Mouse (Mus musculus): ENCODE measurements around the gene 9930111J21Rik2. TPM values are rescaled to one million over a fixed set of nuclear protein-coding genes. Genes with fewer than 3 reads are reported as not detected.
"Not testable (repeated sequence)": the region's sequence is repeated elsewhere in the genome, so short reads cannot be mapped to it uniquely, and the experiment has no call there.

The 9930111J21Rik2 gene
- polyA plus RNA-seq, 1 experiment: 0.42 TPM

- TF ChIP-seq CTCF (IDR thresholded peaks at IDR 0.05; ENCODE audit: borderline replicate concordance, extremely low read depth, insufficient read depth, insufficient read length) (no peak), POLR2A (IDR thresholded peaks at IDR 0.05; ENCODE audit: borderline replicate concordance, extremely low read depth, insufficient read depth, insufficient read length, poor library complexity, severe bottlenecking) (no peak)
- DNase-seq (ENCODE audit: low read depth): no peak
Measured at GRCm38 (mm10) chr11:49068358-49068757, 17.3 kb upstream of the 9930111J21Rik2 start.

- DNase-seq (ENCODE audit: low read depth): not testable (repeated sequence)
Measured at GRCm38 (mm10) chr11:49063713-49064469, 12.8 kb upstream of the 9930111J21Rik2 start, which contains the start of gene Tgtp2. Gene Tgtp2, minus strand, starts transcription at chr11:49064206.

GRCm38 (mm10) chr11:49061865-49062264 is 10.8 kb upstream of the 9930111J21Rik2 start:
- DNase-seq (ENCODE audit: low read depth): not testable (repeated sequence)

GRCm38 (mm10) chr11:49060061-49060460 is 9.0 kb upstream of the 9930111J21Rik2 start:
- not testable (repeated sequence) for DNase-seq (ENCODE audit: low read depth)

- not testable (repeated sequence) for DNase-seq (ENCODE audit: low read depth)
Measured at GRCm38 (mm10) chr11:49051894-49052293, 852 bp upstream of the 9930111J21Rik2 start.

- DNase-seq (ENCODE audit: low read depth): not testable (repeated sequence)
Measured at GRCm38 (mm10) chr11:49050064-49050463, 978 bp downstream of the 9930111J21Rik2 start.

- not testable (repeated sequence) for DNase-seq (ENCODE audit: low read depth)
Measured at GRCm38 (mm10) chr11:49012074-49012473, 39.0 kb downstream of the 9930111J21Rik2 start.

GRCm38 (mm10) chr11:49006785-49007184 is 44.3 kb downstream of the 9930111J21Rik2 start:
- DNase-seq (ENCODE audit: low read depth): not testable (repeated sequence)

- DNase-seq (ENCODE audit: low read depth): not testable (repeated sequence)
Measured at GRCm38 (mm10) chr11:49006317-49006716, 44.7 kb downstream of the 9930111J21Rik2 start.

GRCm38 (mm10) chr11:49000411-49000810 is 50.6 kb downstream of the 9930111J21Rik2 start:
- DNase-seq (ENCODE audit: low read depth): not testable (repeated sequence)

GRCm38 (mm10) chr11:48994018-48994417 is 57.0 kb downstream of the 9930111J21Rik2 start, which contains the start of gene Tgtp1:
Gene Tgtp1, minus strand, starts transcription at chr11:48994172.
- not testable (repeated sequence) for DNase-seq (ENCODE audit: low read depth)

GRCm38 (mm10) chr11:48993296-48993695 is 57.7 kb downstream of the 9930111J21Rik2 start:
- not testable (repeated sequence) for DNase-seq (ENCODE audit: low read depth)

GRCm38 (mm10) chr11:48991740-48992520 is 59.1 kb downstream of the 9930111J21Rik2 start, which contains the start of gene Gm12185:
Gene Gm12185, minus strand, starts transcription at chr11:48992226.
- DNase-seq (ENCODE audit: low read depth): not testable (repeated sequence)

GRCm38 (mm10) chr11:48989981-48990380 is 61.1 kb downstream of the 9930111J21Rik2 start:
- DNase-seq (ENCODE audit: low read depth): not testable (repeated sequence)

GRCm38 (mm10) chr11:48988219-48988618 is 62.8 kb downstream of the 9930111J21Rik2 start:
- not testable (repeated sequence) for DNase-seq (ENCODE audit: low read depth)

- DNase-seq (ENCODE audit: low read depth): not testable (repeated sequence)
Measured at GRCm38 (mm10) chr11:48982848-48983247, 68.2 kb downstream of the 9930111J21Rik2 start.

- not testable (repeated sequence) for DNase-seq (ENCODE audit: low read depth)
Measured at GRCm38 (mm10) chr11:48980052-48980451, 71.0 kb downstream of the 9930111J21Rik2 start.

- not testable (repeated sequence) for DNase-seq (ENCODE audit: low read depth)
Measured at GRCm38 (mm10) chr11:48979251-48979650, 71.8 kb downstream of the 9930111J21Rik2 start, which contains the start of gene 9930111J21Rik1. Gene 9930111J21Rik1, minus strand, starts transcription at chr11:48979398.

- DNase-seq (ENCODE audit: low read depth): not testable (repeated sequence)
Measured at GRCm38 (mm10) chr11:48978240-48978939, 72.7 kb downstream of the 9930111J21Rik2 start, which contains the start of gene Olfr56. Gene Olfr56, plus strand, starts transcription at chr11:48978889.

- not testable (repeated sequence) for DNase-seq (ENCODE audit: low read depth)
Measured at GRCm38 (mm10) chr11:48974686-48975085, 76.4 kb downstream of the 9930111J21Rik2 start.
